7 mouse cellular contexts compared by ENCODE assay signal in genomic region chr4:155149941-155150275, GRCm38 (mm10).
DNase-seq lines count a peak whose midpoint lies in the region; ATAC-seq and TF ChIP-seq lines count a peak whose summit lies in the region.

No protein-coding gene starts in this region.

- intact Hi-C loops in left cerebral cortex, adult 2 months (cut with DNase I): loop anchor here (5.0 kb wide), 1 partner anchor 72 kb away; the partner anchor contains the start of gene Ski

- H3K27ac ChIP-seq in left cerebral cortex, adult 2 months: peak overlapping the region; percentile 83; the same call in 1 of the 2 replicates
- peak overlapping the region; percentile 94 for H3K27ac ChIP-seq in embryonic facial prominence, embryonic 15.5 days (replicated peaks)
- H3K27ac ChIP-seq in intestine, embryonic 15.5 days: peak overlapping the region; percentile 93
- no peak overlapping the region for H3K27ac ChIP-seq in neural tube, embryonic 12.5 days

- no peak for TF ChIP-seq CTCF in left cerebral cortex, adult 2 months (IDR thresholded peaks at IDR 0.05)

- H3K9me3 ChIP-seq in embryonic facial prominence, embryonic 15.5 days (replicated peaks): no peaks in the 10 kb centered on the region
- H3K9me3 ChIP-seq in intestine, embryonic 15.5 days: no peaks in the 10 kb centered on the region
- no peaks in the 10 kb centered on the region for H3K9me3 ChIP-seq in neural tube, embryonic 12.5 days

- 49% methylated on average over 6 of the region's 6 CpGs for WGBS in embryonic facial prominence, embryonic 15.5 days
- WGBS in intestine, embryonic 15.5 days: 62% methylated on average over 6 of the region's 6 CpGs
- whole genome bisulfite sequencing in neural tube, embryonic 12.5 days: 74% methylated on average over 6 of the region's 6 CpGs

- no peak for ATAC-seq in embryonic facial prominence, embryonic 15.5 days (ENCODE audit: insufficient number of reproducible peaks, low FRiP score, low TSS enrichment, low read depth)
- no peak for ATAC-seq in intestine, embryonic 15.5 days
- no peak for ATAC-seq in neural tube, embryonic 12.5 days (ENCODE audit: low FRiP score, low read depth)

- no peak overlapping the region for H3K4me3 ChIP-seq in left cerebral cortex, adult 2 months
- no peak overlapping the region for H3K4me3 ChIP-seq in embryonic facial prominence, embryonic 15.5 days (replicated peaks)
- H3K4me3 ChIP-seq in intestine, embryonic 15.5 days (replicated peaks): peak overlapping the region; percentile 51; the same call in 1 of the 2 replicates
- no peak overlapping the region for H3K4me3 ChIP-seq in neural tube, embryonic 12.5 days

- H3K36me3 ChIP-seq in embryonic facial prominence, embryonic 15.5 days: peaks cover 3% of the 10 kb centered on the region; the same call in 1 of the 2 replicates
- peaks cover 2% of the 10 kb centered on the region; the same call in 1 of the 2 replicates for H3K36me3 ChIP-seq in intestine, embryonic 15.5 days
- H3K36me3 ChIP-seq in neural tube, embryonic 12.5 days: no peaks in the 10 kb centered on the region

- H3K4me2 ChIP-seq in embryonic facial prominence, embryonic 15.5 days (replicated peaks): peak overlapping the region; percentile 91
- H3K4me2 ChIP-seq in intestine, embryonic 15.5 days (replicated peaks): peak overlapping the region; percentile 89
- peak overlapping the region; percentile 93 for H3K4me2 ChIP-seq in neural tube, embryonic 12.5 days (replicated peaks)

- H3K27me3 ChIP-seq in embryonic facial prominence, embryonic 15.5 days: no peaks in the 10 kb centered on the region
- no peaks in the 10 kb centered on the region for H3K27me3 ChIP-seq in intestine, embryonic 15.5 days (replicated peaks)
- no peaks in the 10 kb centered on the region for H3K27me3 ChIP-seq in neural tube, embryonic 12.5 days (replicated peaks)

- no peak for DNase-seq in left cerebral cortex, adult 2 months (ENCODE audit: extremely low spot score in 1 of 2, low spot score in 2 of 2)
- no peak for DNase-seq in left cerebral cortex, adult 8-10 months (ENCODE audit: low spot score in 2 of 2)
- DNase-seq in right cerebral cortex, adult 18-20 months: no peak
- no peak for DNase-seq in adrenal gland, adult 2 months

- peaks cover 66% of the 10 kb centered on the region for H3K4me1 ChIP-seq in embryonic facial prominence, embryonic 15.5 days
- H3K4me1 ChIP-seq in intestine, embryonic 15.5 days (replicated peaks): peaks cover 51% of the 10 kb centered on the region
- H3K4me1 ChIP-seq in neural tube, embryonic 12.5 days: peaks cover 34% of the 10 kb centered on the region

- H3K9ac ChIP-seq in embryonic facial prominence, embryonic 15.5 days: peak overlapping the region; percentile 35
- peak overlapping the region; percentile 71 for H3K9ac ChIP-seq in intestine, embryonic 15.5 days
- no peak overlapping the region for H3K9ac ChIP-seq in neural tube, embryonic 12.5 days
